Mouse (Mus musculus) embryonic facial prominence, embryonic 10.5 days (tissue): ENCODE measurements around the gene Six4. TPM values are rescaled to one million over a fixed set of nuclear protein-coding genes. Genes with fewer than 3 reads are reported as not detected.
"Not testable (repeated sequence)": the region's sequence is repeated elsewhere in the genome, so short reads cannot be mapped to it uniquely, and the experiment has no call there.

Source experiments
- DNase-seq: peaks from one replicate; pipeline ENCODE4 v3.0.0-alpha.2; 2017; ENCODE audit warnings: low spot score
- H3K27ac ChIP-seq: fragments of 300-500 bp; sonication (generic); replicated peaks from 2 replicates; pipeline ENCODE4 v1.5.1; 2016; ENCODE audit warnings: mild to moderate bottlenecking
- H3K27me3 ChIP-seq: fragments of 300-500 bp; sonication (generic); replicated peaks from 2 replicates; pipeline ENCODE4 v1.6.1; 2016; ENCODE audit warnings: low read depth, mild to moderate bottlenecking; ENCODE audit not compliant: poor library complexity, severe bottlenecking
- H3K36me3 ChIP-seq: fragments of 300-500 bp; sonication (generic); replicated peaks from 2 replicates; pipeline ENCODE4 v1.6.1; 2016; ENCODE audit warnings: mild to moderate bottlenecking, moderate library complexity
- H3K4me1 ChIP-seq: fragments of 300-500 bp; sonication (generic); 2 replicates; pipeline ENCODE4 v1.6.1; 2016
- H3K4me3 ChIP-seq: fragments of 300-500 bp; sonication (generic); 2 replicates; pipeline ENCODE4 v1.5.1; 2016; ENCODE audit warnings: mild to moderate bottlenecking, moderate library complexity
- H3K9me3 ChIP-seq: fragments of 300-500 bp; sonication (generic); 2 replicates; pipeline ENCODE4 v1.6.1; 2016; ENCODE audit warnings: mild to moderate bottlenecking
- WGBS: fragments of 180-500 bp; shearing (Covaris S2); methylation state at CpG from one replicate; pipeline ENCODE4 v1.1.7; 2016; 5-methylcytosine and 5-hydroxymethylcytosine counted together
- polyA plus RNA-seq: library from polyadenylated mRNA; unstranded; fragments of >200 nt; fragmentation: Nextera tagmentation; extraction: Ambion mirVana; gene quantifications from 2 replicates; pipeline ENCODE4 v1.2.1, GENCODE M21; 2016

Gene Six4
- 16.1 and 16.4 TPM in 2 replicates for polyA plus RNA-seq

DNA sequence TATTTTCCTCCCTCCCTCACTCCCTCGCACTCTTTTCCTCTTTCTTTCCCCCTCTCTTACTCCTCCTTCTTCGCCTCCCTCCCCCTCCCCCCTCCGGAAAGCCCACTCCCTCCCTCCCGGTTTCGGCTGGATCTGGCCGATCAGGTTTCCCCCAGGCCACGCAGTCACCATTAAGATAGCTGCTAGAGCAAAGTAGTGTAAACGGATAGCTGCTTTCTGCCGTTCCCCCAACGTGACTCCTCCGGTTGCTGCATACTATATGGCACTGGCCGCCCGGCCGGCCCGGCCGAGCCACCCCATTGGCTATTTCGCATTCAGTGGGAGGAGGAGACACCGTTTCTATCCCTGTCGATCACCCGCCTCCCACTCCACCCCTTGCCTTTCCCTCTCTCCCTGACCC is at the start of gene Six4:
Six4 (minus strand) TSS at position 261 of the 400 bp plus-strand sequence.
- WGBS = under 1% methylated on average over 20 of the region's 20 CpGs

DNA sequence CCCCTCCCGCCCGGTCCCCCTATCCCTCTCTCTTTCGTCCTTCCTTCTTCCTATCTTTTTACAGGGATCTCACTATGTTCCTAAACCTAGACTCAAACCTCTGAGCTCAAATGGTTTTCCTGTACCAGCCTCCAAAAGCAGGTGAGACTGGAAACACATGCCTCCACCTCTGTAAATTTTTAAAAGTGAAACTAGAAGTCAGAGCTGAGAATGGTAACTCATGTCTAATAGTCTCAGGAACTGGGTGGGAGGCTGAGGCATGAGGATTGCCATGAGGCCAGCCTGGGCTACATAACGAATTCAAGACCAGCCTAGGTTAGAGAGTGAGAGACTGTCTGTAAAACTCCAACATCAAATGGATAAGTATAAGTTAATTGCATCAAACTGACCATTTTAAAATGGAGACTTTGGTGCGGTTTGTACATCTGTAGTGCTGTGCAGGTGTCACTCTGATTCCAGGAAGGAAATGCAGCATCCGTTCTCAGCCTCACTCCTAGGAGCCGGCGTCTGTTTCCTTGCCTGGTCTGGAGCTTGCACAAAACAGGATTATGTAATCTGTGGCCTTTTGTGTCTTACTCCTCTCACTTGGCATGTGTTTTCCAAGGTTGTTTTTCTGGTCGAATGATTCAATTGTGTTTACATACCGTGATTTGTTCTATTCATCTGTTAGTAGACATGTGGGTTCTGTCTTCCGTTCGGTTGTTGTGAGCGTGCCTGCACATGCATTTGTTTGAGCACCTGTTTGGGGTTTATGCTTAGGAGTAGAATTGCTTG is 49.3 kb upstream of the Six4 start:
- WGBS = 86% methylated on average over 13 of the region's 13 CpGs
- H3K36me3 ChIP-seq = peaks cover 12% of the 10 kb centered on the region
- peaks cover 8% of the 10 kb centered on the region; the same call in 1 of the 2 replicates for H3K9me3 ChIP-seq
- no peak overlapping the region for H3K27ac ChIP-seq
- H3K4me3 ChIP-seq = no peak overlapping the region
- no peak for DNase-seq
- no peaks in the 10 kb centered on the region for H3K4me1 ChIP-seq
- no peaks in the 10 kb centered on the region for H3K27me3 ChIP-seq

More for the DNA sequence above, at the start of gene Six4:
- peaks cover 49% of the 10 kb centered on the region for H3K4me1 ChIP-seq
- H3K27ac ChIP-seq = peak within 1 kb of the TSS; percentile 97
- peaks cover 4% of the 10 kb centered on the region; the same call in 1 of the 2 replicates for H3K27me3 ChIP-seq
- H3K4me3 ChIP-seq = peak within 1 kb of the TSS; percentile 87
- peak; percentile 95 for DNase-seq
- H3K9me3 ChIP-seq = no peaks in the 10 kb centered on the region
- H3K36me3 ChIP-seq = peaks cover 23% of the 10 kb centered on the region

DNA sequence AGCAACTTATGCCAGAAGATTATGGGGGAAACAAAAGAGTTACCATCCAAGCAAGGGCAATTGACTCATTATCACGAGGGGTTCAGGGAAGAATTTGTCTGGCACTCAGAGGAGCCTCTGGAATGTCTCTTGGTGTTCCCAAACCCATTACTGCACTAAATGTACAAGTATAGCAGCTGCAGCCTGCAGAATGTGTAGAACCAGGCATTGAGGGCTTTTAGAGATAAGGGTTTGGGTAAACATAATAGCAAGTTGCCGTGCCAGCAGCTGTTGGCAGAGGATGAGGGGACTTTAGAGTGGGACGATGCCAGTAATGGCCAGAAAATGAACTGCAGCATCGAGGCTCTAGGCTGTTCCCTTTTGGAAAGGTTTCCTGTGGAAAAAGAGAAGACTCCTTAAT is 47.1 kb upstream of the Six4 start:
- H3K27me3 ChIP-seq = no peaks in the 10 kb centered on the region
- H3K9me3 ChIP-seq = peaks cover under 1% of the 10 kb centered on the region; the same call in 1 of the 2 replicates
- H3K27ac ChIP-seq = no peak overlapping the region
- no peak overlapping the region for H3K4me3 ChIP-seq
- WGBS = 83% methylated on average over 4 of the region's 4 CpGs
- H3K4me1 ChIP-seq = no peaks in the 10 kb centered on the region
- DNase-seq = no peak
- H3K36me3 ChIP-seq = peaks cover 4% of the 10 kb centered on the region

DNA sequence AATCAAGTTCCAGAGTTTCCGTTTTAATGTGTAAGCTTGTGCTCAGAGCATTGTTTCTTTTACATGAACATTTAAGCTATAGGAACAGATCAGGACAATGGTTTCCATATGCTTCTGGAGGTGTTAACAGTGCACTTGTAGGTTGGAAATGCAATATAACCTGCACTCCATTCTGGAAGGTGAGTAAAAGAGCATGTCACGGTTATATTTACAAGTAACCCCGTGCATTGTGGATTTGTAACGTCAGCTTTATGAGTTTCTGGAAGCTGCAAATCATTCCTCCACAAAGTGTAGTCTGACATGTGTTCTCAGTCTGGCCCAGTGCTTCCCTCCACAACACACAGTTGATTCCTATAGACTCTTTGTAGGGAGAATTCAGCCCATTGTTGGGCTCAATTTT is 40.9 kb upstream of the Six4 start:
- DNase-seq = no peak
- Histone ChIP-seq H3K27ac (no peak overlapping the region), H3K4me1 (no peaks in the 10 kb centered on the region), H3K4me3 (no peak overlapping the region), H3K36me3 (no peaks in the 10 kb centered on the region), H3K27me3 (no peaks in the 10 kb centered on the region), H3K9me3 (no peaks in the 10 kb centered on the region)
- WGBS = 91% methylated on average over 4 of the region's 4 CpGs

DNA sequence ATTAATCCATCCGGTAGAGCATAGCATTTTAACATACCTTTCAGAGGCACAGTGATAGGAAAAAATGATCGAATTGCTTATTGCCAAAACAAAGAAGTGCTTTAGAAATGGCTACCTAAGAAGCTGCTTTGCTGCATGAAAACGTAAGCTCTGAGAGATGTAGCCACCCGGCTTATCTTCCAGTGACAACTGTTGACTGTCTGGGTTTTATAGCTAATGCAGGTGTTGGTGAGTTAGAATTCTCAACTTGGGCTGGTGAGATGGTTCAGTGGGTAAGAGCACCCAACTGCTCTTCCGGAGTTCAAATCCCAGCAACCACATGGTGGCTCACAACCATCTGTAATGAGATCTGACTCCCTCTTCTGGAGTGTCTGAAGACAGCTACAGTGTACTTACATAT is 37.8 kb upstream of the Six4 start:
- H3K36me3 ChIP-seq, H3K27me3 ChIP-seq, H3K27ac ChIP-seq, DNase-seq, H3K4me3 ChIP-seq, H3K9me3 ChIP-seq: not testable (repeated sequence)
- H3K4me1 ChIP-seq = peaks cover 11% of the 10 kb centered on the region
- 90% methylated on average over 5 of the region's 5 CpGs for WGBS

DNA sequence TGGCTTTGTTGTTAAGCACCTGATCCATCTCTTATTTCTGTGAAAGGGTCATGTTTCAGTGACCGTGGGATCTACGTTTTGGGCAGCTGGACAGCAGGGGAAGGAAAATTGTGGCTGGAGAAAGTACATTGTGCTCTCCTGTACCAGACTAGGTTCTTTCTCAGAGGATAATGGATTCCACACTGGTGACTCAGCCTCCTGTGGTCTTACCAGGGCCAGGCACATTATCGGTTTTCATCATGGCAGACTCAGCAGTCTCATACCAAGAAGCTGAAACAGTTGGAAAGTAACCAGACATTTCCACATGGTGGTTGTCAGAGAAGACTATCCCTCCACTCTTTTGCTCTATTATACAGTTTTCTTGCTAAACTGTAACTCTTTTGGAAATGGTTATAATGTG is 34.0 kb upstream of the Six4 start:
- Histone ChIP-seq H3K4me3 (no peak overlapping the region), H3K27ac (no peak overlapping the region), H3K4me1 (peaks cover 18% of the 10 kb centered on the region), H3K9me3 (no peaks in the 10 kb centered on the region), H3K36me3 (peaks cover 18% of the 10 kb centered on the region), H3K27me3 (no peaks in the 10 kb centered on the region)
- DNase-seq = peak; percentile 12
- 43% methylated on average over 3 of the region's 3 CpGs for WGBS

DNA sequence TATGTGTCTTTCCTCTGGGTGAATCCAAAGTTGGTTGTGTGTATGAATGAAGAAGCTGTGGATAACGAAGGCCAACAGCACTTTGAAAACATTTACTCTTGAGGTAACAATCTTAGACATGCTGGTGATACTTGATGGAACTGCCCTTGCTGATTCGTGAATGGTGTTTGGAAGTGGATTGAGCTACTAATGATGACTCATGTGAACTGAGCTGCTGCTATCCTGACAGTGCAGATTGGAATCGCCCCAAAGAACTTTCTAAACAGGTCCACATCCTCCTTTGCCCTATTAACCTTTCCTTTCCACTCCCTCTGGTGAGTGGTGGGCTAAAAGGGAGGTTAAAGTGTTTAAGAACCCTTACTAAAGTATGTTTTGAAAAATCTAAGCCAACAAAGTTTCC is 27.5 kb upstream of the Six4 start:
- Histone ChIP-seq H3K27me3 (no peaks in the 10 kb centered on the region), H3K4me1 (peaks cover 7% of the 10 kb centered on the region; the same call in 1 of the 2 replicates), H3K4me3 (no peak overlapping the region), H3K36me3 (peaks cover 21% of the 10 kb centered on the region), H3K9me3 (peaks cover 9% of the 10 kb centered on the region), H3K27ac (no peak overlapping the region)
- no peak for DNase-seq
- WGBS = 87% methylated on average over 3 of the region's 3 CpGs

DNA sequence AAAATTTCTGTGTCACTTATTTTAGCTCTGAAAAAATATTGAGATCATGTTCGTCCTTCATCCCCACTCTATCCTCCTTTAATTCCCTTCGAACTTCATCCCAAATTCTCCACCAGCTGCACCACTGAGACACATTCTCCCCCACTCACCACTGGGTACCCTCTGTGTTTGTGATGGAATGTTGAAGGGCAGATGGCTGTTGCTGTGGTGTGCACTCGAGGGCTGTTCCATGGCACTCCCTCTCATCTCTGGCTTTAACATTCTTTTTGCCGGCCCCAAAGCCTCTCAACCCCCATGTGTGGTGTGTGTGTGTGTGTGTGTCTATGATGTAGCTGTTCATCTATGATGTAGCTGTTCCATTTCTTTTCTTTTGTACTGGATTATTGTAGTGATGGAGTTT is 12.0 kb upstream of the Six4 start:
- DNase-seq = no peak

DNA sequence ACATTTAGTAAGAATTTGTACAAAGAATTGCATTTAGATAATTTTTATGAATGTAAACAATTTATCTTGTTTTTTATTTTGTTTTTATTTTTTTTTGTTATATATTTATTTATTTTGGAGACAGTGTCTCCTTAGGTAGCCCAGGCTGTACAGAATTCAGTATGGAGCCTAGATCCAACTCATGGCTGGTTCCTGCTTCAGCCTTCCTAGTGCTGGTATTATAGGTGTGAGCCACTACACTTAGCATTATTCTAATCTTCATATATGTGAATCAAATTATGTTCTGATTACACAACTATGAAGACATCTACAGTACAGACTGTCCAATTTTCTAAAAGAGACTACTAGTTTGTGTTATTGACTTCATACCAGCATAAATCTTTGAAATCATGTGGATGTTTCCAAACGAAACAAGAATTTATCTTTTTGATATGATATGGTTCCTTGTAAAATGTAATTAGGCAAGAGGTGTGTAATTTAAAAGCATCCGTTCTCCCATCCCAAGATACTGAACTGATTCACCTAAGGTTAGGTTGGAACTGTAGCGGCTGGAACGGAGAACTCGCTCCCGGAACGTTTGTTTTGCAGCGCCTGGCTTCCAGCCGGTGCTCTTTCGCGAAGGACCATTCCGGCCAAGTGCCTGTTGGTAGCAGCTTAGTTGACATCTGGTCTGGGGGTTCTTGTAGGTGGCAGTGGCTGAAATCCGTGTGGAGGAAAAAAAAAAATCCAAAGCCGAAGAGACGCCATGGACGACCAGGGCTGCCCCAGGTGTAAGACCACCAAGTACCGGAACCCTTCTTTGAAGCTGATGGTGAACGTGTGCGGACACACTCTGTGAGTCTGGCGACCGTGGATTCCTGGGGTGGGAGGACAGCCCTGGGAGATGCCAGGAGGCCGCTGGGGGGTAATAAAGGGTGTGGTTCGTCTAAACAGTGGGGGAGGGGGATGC is 10.1 kb upstream of the Six4 start, which contains the start of gene Mnat1:
Mnat1 (plus strand) TSS at position 625 of the 949 bp plus-strand sequence.
- WGBS = 2% methylated on average over 23 of the region's 23 CpGs
- DNase-seq = peak; percentile 87
- Histone ChIP-seq H3K4me3 (peak within 1 kb of the TSS; percentile 83), H3K27me3 (no peaks in the 10 kb centered on the region), H3K9me3 (no peaks in the 10 kb centered on the region), H3K36me3 (no peaks in the 10 kb centered on the region), H3K4me1 (peaks cover 11% of the 10 kb centered on the region), H3K27ac (peak within 1 kb of the TSS; percentile 89)

More for the DNA sequence above, 12.0 kb upstream of the Six4 start:
- no peaks in the 10 kb centered on the region for H3K36me3 ChIP-seq
- no peaks in the 10 kb centered on the region for H3K9me3 ChIP-seq
- H3K4me1 ChIP-seq = peaks cover 11% of the 10 kb centered on the region
- no peak overlapping the region for H3K4me3 ChIP-seq
- 80% methylated on average over 4 of the region's 4 CpGs for WGBS
- no peak overlapping the region for H3K27ac ChIP-seq
- no peaks in the 10 kb centered on the region for H3K27me3 ChIP-seq

DNA sequence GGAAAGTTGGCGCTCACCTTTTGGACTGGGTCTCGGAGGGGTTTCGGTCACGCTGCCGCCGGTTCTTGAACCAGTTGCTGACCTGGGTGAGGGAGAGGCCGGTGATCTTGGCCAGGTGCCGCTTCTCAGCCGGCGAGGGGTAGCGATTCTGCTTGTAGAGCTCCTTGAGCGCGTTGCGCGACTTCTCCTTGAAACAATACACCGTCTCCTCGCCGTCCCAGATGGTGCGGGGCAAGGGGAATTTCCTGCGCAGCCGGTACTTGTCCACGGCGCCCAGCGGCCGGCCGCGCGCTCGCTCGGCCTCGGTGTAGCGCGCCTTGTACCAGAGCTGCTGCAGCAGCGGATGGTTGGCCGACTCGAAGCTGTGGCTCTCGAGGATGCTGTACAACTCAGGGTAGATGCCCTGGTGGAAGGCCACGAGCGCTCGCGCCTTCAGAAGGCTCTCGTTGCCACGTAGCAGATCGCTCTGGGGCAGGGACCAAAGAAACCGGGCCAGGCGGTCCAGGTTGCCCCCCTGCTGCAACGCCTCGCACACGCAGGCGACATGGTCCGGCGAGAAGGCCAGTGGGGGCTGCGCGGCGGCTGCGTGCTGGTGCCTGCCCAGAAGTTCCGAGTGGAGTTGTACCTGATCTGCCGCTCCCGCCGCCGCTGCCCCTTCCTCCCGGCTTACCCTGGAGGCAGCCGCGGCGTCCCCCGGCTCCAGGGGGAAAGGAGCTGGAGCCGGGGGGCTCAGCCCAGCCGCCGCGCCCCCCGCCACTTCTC is 749 bp downstream of the Six4 start:
- H3K27me3 ChIP-seq = peaks cover 4% of the 10 kb centered on the region; the same call in 1 of the 2 replicates
- WGBS = under 1% methylated on average over 71 of the region's 71 CpGs
- peak overlapping the region; percentile 87 for H3K4me3 ChIP-seq
- peak overlapping the region; percentile 97 for H3K27ac ChIP-seq
- peak; percentile 79 for DNase-seq
- H3K36me3 ChIP-seq = peaks cover 30% of the 10 kb centered on the region
- H3K9me3 ChIP-seq = no peaks in the 10 kb centered on the region
- H3K4me1 ChIP-seq = peaks cover 54% of the 10 kb centered on the region

DNA sequence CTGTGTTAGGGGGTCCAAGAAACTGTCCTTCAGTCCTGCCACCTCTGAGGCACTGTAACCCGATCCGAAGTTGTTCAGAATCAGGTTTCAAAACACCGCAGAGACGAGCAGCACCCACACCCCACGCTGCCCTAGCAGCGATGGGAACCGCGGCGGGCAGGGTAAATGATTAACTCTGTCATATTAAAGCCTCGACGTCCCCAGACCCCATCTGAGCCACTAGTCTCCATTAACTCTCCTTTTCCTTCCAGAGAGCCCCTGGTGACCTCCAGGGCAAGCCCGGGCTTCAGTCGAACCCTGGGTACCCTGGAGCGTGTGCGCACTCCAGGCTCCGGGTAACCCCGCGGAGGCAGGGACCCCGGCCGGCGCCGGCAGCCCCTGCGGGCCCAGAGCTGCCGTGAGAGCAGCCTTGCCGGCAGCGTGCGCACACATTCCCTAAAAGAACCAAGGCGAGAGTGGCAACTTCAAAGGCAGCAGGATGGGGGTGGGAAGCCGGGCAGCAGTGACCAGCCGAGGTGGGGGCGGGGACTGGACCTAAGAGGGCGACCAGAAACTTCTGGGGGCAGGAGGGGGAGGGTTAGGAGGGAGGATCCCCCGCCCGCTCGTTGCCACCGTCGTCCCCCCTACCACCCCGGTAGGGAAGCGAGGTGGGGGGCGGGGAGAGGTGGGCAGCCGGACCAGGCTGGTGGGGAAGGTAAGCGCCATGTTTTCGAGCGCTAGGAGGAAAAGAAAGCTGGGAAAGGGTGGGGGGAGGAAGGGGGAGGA is 1.5 kb downstream of the Six4 start:
- Histone ChIP-seq H3K36me3 (peaks cover 38% of the 10 kb centered on the region), H3K9me3 (no peaks in the 10 kb centered on the region), H3K4me3 (peak overlapping the region; percentile 87), H3K27ac (peak overlapping the region; percentile 97), H3K4me1 (peaks cover 54% of the 10 kb centered on the region), H3K27me3 (peaks cover 4% of the 10 kb centered on the region; the same call in 1 of the 2 replicates)
- DNase-seq = peak; percentile 87
- under 1% methylated on average over 44 of the region's 44 CpGs for WGBS
